Mouse (Mus musculus) Patski (cell line): ENCODE data around the gene Hspbap1. TPM values are rescaled to one million over a fixed set of nuclear protein-coding genes. Genes with fewer than 3 reads are reported as not detected.
A peak's percentile ranks its signal among the peaks of the same experiment; 100 is the strongest.

Experiments
- ATAC-seq: fragments of 100-300 bp; one replicate; pipeline ENCODE4 v1.8.0; 2021
- CTCF ChIA-PET: fragments of 350-600 bp; sonication (Branson Sonifier 250); formaldehyde crosslinking; loops from one replicate; lab custom pipeline; 2022; ENCODE audit warnings: inconsistent platforms; lab: Charles Lee
- POLR2A ChIA-PET: fragments of 350-600 bp; sonication (Branson Sonifier 250); formaldehyde crosslinking; loops from one replicate; lab custom pipeline; 2022; ENCODE audit warnings: antibody characterized with exemption, inconsistent platforms; lab: Charles Lee
- DNase-seq: peaks from one replicate; pipeline ENCODE4 v3.0.0-alpha.2; 2011; ENCODE audit warnings: low read depth, low spot score
- H3K27me3 ChIP-seq: fragments of 371-371 bp; one replicate; pipeline ENCODE4 v1.5.1; 2021
- CTCF ChIP-seq: fragments of 100-300 bp; IDR thresholded peaks from one replicate; pipeline ENCODE4 v1.5.1; 2021
- in situ Hi-C: fragments of 300-500 bp; cut with MboI; formaldehyde crosslinking; loops from 3 replicates; pipeline ENCODE4 v1.11.1; 2018; ENCODE audit warnings: low pct_unique_long_range_greater_than_20kb, mixed read lengths
- polyA plus RNA-seq: library from polyadenylated mRNA; unstranded; gene quantifications from one replicate; pipeline ENCODE4 v1.2.3, GENCODE M21; 2021

The Hspbap1 gene
- polyA plus RNA-seq, 1 experiment from 2014 or later, result 14.2 TPM

DNA sequence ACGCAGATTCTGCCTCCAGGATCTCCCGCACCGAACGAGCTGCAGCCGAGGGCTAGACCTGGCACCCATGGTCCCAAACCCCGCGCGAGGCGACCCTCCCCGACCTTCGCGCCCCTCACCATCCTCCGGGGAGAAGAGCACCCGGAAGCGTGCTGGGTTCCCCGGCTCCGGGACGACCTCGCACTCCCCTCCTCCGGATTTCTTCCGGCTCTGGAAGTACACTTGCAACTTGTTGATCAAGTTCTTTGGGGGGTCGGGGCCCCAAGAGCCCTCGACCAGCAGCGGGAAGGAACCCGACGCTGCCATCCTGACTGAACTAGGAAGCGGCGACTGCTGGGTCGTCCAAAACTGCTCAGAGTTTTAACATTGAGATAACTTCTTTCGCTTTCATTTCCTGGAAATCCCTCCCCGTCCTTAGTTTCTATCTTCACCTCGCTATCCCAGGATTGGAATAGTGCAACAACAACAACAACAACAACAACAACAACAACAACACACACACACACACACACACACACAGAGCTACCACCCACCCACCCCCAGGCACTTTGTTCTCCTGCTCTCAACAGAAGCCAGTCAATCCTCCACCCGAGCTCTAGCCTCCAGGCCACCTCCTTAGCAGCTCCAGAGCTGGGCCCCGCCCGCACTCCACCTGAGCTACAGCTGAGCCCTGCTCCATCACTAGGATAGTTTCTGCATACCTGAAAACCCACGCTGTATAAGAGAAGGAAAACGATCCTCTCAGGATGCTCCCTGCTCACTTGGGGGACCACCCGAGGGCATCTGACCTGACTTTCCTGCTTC, 101.1 kb downstream of the Hspbap1 start, which contains the start of gene Parp14:
Gene Parp14, minus strand, starts transcription at position 497 of the 804 bp plus-strand sequence.
- POLR2A ChIA-PET, result no interaction called here
- no peak for TF ChIP-seq CTCF
- DNase-seq (no peak), ATAC-seq (peak; percentile 13)
- H3K27me3 ChIP-seq, result peaks cover 3% of the 10 kb centered on the region
- in situ Hi-C loops, result loop anchor here (5.0 to 25.0 kb wide), 2 partner anchors 66 to 591 kb away; partner anchors contain the start of genes Dtx3l, Parp9 and Stfa3
- CTCF ChIA-PET, result no interaction called here

DNA sequence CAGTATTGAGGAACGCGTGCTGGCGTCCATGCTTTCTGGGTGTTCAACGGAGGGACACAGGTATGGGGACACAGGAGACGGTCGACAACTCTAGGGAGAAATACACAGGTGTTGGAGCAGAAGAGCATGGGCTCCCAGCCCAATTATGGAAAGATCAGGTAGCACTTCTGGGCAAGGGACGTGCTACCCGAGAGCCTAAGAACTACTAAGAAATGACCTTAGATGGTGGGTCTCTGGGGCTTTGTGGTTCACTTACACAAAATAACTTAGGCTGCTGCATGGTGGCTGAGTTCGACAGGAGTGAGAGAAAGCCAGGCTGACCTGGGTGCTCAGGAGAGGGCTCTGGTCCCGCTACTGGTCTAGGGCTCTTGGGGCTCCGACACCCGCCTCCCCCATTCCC, 101.7 kb downstream of the Hspbap1 start:
- ChIA-PET POLR2A (no interaction called here), CTCF (no interaction called here)
- ATAC-seq (no peak), DNase-seq (no peak)
- peaks cover 3% of the 10 kb centered on the region for H3K27me3 ChIP-seq
- no peak for TF ChIP-seq CTCF
- in situ Hi-C loops, result loop anchor here (5.0 to 25.0 kb wide), 2 partner anchors 65 to 590 kb away; partner anchors contain the start of genes Dtx3l, Parp9 and Stfa3

DNA sequence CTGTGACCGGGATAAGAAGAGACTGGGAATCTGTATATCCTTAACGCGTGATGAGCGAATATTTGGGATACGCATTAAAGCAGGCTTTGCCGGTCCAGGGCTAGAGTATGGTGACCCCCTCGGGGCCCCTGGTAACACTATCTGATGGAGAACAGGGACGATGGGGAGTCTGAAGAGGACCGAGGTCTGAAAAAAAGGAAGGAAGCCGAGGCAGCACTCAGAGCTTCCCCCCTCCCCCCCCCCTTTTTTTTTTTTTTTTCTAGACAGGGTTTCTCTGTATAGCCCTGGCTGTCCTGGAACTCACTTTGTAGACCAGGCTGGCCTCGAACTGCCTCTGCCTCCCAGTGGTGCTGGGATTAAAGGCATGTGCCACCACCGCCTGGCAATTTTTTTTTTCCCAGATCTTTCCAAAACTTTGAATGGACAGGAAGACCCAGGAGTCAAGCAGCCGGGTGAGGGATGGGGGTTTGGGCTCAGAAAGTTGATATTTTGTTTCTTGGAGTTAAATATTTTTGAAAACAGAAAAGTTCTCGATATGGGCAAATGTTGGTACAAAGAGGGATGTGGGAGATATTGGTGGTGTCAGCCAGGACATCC, 102.3 kb downstream of the Hspbap1 start:
- ChIA-PET CTCF (no interaction called here), POLR2A (no interaction called here)
- no peak for TF ChIP-seq CTCF
- in situ Hi-C loops, result loop anchor here (5.0 to 25.0 kb wide), 2 partner anchors 65 to 590 kb away; partner anchors contain the start of genes Dtx3l, Parp9 and Stfa3
- peaks cover 3% of the 10 kb centered on the region for H3K27me3 ChIP-seq
- DNase-seq, result no peak
- ATAC-seq, result no peak

DNA sequence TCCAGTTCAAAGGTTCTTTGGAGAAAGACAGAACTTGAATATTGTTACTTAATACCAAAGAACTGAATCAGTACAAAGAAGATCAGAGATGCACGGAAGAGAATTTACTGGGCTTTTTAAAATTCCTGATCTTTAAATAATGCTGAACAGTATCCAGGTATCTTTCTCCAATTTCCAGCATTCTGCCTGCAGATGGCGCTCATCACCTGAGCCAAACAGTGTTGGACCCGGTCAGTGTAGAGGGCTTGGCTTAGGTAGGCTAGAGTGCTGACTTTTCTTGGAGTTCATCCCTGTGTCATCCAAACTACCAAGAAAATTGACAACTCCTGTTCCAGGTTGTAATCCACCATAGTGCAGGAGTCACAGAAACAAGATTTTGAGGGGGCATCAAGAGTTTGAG, 104.2 kb downstream of the Hspbap1 start:
- H3K27me3 ChIP-seq, result peaks cover 3% of the 10 kb centered on the region
- CTCF ChIA-PET, result interaction anchor here (0.9 kb wide), 1 partner anchor 13 kb away, joined by 3 read pairs; no protein-coding TSS in a partner anchor
- POLR2A ChIA-PET, result interaction anchor here (0.6 kb wide), 1 partner anchor 36 kb away, joined by 3 read pairs; no protein-coding TSS in a partner anchor
- DNase-seq, result no peak
- in situ Hi-C loops, result loop anchor here (5.0 to 25.0 kb wide), 2 partner anchors 63 to 588 kb away; partner anchors contain the start of genes Dtx3l, Parp9 and Stfa3
- ATAC-seq, result no peak
- peak; percentile 85 for TF ChIP-seq CTCF

Other genes with a start within 250 kb of the Hspbap1 start
- gene Sema5b, start 229.2 kb upstream of the Hspbap1 start, polyA plus RNA-seq, result 22.4 TPM
- gene Dirc2, start 1.0 kb upstream of the Hspbap1 start, polyA plus RNA-seq, result 48.9 TPM
- gene Parp14, start 101.2 kb downstream of the Hspbap1 start, polyA plus RNA-seq, result 8.7 TPM
- 21.2 TPM for gene Parp9, start 168.1 kb downstream of the Hspbap1 start, polyA plus RNA-seq
- 8.2 TPM for gene Dtx3l, start 168.8 kb downstream of the Hspbap1 start, polyA plus RNA-seq
- gene Kpna1, start 208.4 kb downstream of the Hspbap1 start, polyA plus RNA-seq, result 28.6 TPM